Mouse (Mus musculus) adrenal gland (tissue): ENCODE measurements around the gene Gm4952.

ENCODE experiments used
- intact Hi-C: fragments of 180-260 bp; cut with DNase I; formaldehyde crosslinking; loops from one replicate; pipeline ENCODE4 v1.15.1; 2025
- long read RNA-seq, 2 experiments: library from polyadenylated mRNA; unstranded; transcript quantifications; one replicate each; pipeline ENCODE4 v2.0.0; 2020; ENCODE audit warnings: borderline replicate concordance in 1 of 2; ENCODE audit not compliant: insufficient replicate concordance in 1 of 2

Gm4952 gene
- long read RNA-seq, experiment 1, result 0 reads
- long read RNA-seq, experiment 2, result 0 reads

DNA sequence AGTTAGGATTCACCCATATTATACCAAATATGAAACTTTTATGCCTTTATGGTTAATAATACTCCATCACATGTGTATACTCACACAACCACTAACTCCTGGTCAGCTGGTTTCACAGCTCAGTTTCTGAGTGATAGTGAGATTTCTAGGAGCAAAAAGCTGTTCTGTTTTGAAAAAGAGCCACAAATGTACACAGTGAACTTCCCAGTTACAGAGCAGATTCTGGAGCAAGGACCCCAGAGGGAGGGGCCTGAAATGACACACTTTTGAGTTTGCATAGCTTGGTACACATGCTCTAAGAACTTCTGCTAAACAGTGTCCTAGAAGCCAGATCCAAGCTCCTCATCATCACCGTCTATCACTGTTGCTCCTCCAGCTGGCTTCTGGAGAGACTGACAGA lies at the start of gene Gm4952:
Gm4952 (plus strand) TSS at position 301 of the 400 bp plus-strand sequence.
- intact Hi-C loops, result loop anchor here (5.0 to 10.0 kb wide), 2 partner anchors 203 to 465 kb away; no protein-coding TSS in a partner anchor

DNA sequence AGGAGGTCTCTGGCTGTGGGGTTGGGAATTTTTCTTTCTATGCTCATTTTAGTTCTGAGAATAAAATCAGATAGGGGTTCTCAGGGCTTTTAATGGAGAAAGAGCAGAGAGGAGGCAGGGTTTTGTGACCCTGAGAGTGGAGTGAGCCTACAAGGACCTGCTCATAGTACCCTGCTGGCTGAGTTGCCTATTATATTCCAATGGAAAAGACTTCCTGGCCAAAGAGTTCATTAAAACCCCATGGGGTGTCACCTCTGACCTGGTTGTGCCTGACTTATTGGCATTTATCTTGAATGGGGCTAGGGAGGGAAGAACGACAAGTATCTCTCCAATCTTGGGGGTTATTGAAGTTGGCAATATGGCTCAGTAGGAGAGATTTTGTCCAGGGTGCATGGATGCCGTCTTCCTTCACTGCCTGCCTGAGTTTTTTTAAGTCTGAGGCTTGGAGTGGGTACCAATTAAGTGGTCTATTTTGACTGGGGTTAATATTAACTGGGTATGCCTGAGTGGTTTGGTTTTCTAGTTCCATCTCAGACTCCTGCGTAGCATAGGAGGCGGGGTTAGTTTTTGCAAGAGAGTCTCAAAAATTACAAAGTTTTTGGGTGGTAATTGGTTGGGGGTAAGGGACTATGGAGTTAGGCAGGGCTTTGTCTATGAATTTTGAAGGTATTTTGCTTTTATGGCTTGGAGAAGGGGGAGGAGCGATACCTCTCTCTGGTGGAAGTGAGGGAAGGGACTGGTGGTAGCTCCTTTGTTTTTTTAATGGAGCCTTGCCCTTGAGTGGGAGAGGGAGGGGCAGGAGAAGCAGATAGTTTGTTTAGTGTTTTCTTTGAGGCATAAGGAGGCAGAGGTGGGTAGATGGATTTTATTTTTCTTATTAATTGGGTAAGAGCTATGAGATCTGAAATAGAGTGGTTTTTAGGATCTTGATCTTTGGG lies 49.5 kb upstream of the Gm4952 start:
- intact Hi-C loops, result no loop called here

DNA sequence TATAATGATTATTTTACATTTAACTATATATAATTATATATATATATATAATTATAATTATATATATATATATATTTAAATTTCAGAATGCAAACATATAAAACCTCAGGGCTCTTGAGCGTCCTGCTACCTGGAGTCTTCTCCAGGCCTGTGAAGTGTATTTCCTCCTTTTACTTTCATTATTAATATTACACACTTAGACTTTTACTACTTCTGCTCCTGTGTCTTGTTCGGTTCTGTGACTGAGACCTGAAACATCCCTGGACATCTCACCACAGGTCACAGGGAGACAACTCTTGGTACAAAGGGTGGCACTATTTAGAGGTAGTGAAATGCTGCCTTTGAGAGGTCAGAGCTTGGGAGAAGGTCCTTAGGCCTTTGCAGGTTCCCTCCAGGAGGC lies 43.5 kb upstream of the Gm4952 start:
- intact Hi-C loops, result no loop called here

DNA sequence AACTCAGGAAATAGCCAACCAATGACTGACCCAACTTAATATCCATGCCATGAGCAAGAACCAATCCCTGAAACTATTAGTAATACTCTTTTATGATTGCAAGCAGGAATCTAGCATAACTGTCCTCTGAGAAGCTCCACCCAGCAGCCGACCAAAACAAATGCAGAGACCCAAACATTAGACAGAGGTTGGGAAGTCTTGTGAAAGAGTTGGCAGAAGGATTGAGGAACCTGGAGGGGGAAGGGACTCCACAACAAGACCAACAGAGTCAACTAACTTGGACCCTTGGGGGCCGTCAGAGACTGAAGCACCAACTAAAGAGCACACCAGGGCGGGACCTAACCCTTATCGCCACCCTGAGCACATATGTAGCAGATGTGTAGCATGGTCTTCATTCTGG lies 41.6 kb upstream of the Gm4952 start:
- intact Hi-C loops, result no loop called here

DNA sequence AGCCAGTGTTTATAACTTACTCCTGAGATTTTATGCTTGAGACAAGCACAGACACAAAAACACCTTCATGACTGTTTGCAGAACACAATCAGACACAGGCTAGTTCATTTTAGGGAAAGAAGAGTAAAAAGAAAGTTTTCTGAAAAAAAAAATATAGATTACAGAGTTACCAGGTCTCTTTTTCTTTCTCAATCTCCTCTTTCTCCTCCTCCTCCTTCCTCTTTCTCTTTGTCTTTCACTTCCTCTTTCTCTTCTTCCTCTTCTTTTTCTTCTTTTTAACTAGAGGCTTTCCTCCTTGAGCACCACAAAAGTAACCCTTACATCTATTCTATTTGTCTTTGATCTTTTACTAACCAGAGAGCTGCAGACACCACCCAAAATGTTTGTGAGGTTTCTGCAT lies 35.6 kb upstream of the Gm4952 start:
- intact Hi-C loops, result no loop called here

DNA sequence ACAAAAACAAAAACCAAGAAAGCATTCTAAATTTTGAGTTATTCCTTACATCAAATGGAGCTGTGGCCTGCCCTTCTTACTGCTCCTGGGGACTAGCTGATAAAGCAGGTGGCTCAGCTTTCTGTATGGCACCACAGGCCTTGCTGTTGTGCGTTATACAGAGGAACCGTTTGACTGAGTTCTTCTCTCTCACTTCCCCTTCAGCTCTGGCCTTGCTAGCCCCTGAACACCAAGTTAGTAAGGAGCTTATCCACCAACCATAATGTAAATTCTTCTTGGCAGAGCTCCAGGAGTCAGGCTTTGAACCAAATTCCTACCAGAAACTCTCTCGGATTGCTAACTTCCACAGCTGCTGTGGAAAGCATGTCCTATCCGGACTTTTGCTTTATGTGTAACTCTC lies 32.8 kb upstream of the Gm4952 start:
- intact Hi-C loops, result no loop called here

DNA sequence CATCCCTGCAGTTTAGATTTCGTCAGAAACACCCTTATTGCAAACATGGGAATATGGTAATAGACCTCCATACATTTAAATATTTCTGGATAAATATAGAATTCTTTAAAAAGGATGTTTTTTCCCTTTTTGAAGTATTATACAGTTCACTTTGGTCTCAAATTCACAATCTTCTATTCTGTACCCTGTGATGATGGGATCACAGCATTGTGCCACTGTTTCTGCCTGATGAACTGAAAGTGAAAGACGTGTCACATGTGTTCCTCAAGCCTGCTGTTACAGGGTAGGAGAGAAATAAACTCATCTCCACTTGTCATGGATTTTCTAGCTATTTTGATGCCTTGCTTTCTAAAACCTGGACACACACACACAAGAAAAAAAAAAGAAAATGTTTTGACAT lies 28.9 kb upstream of the Gm4952 start:
- intact Hi-C loops, result no loop called here

DNA sequence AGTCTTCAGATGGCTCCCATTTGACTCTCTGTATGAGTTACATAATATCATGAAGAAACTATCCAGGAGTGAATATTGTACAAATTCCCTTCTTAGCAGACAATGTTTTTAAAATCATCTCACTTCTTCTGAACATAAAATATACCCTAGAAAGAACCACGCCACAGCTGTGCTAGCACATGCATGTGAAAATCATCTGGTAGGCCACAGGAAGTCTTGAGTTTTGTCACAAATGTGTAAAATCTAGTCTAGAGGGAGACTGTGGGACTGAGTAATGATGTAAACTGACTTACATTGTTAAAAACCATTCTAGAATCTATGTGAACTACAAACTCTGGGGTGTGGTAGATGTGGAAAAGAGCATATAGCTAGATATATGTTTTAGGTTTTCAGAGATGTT lies 28.1 kb upstream of the Gm4952 start:
- intact Hi-C loops, result loop anchor here (2.0 kb wide), 1 partner anchor 15 kb away; no protein-coding TSS in a partner anchor

DNA sequence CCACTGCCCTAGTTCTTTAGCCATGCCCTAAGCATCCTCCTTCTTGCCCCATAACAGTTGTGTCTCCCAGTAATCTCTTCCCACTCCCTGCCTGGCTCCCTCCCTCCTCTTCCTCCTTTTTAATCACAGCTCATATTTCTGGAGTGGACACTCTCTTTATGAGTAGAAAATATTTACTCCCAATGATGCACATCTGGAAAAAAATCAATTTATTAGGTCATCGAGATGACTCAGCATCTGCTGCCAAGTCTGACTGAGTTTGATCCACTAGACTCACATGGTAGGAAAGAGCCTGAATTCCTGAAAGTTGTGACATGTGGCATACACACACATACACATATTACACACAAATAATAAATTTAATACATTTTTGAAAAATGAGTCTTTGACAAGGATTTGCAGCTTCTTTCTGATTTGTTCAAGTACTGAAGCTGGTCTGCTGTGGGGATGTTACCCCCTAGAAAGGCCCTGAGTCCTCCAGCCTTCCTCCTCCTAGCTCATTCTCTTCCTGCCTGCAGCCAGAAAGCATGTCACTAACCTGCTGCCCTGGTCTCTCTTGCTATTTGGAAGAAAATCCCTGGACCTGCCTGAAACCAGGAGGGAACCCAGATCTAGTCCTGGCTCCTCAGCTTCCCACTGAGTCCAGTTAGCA lies 27.0 kb upstream of the Gm4952 start:
- intact Hi-C loops, result loop anchor here (2.0 kb wide), 1 partner anchor 14 kb away; no protein-coding TSS in a partner anchor

DNA sequence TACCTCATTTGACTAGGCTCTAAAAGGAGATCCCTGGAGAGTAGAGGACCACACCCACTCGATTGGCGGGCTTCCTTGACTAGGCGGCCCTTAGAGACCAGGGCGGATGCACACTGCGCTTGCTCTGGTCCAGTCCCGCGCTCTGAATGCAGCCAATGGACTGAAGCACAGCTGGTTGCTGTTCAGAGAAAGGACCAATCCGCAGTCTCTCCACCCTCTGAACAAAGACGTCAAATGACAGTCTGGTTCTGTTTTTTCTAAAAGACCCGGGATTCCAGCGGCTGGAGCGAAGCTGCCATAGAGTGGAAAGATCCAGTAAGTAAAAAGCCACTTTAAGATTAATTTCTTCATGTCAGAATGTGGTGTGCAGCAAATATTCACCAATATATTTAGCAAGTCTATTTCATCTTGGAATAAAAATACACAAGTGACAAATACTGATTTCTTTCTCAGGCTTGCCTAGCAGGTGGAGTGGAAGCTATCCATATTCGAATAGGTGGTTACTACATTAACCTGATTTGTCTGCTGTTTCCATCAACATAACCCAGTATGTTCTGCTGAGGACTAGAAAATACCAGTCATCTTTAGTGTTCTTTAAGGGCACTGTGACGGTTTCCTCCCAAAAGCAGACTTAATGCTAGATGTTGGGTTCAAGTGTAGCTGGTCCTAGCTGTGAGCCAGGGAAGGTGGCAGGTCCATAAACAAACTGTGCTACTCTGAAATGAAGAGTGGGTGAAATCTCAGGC lies 26.3 kb upstream of the Gm4952 start:
- intact Hi-C loops, result loop anchor here (2.0 kb wide), 1 partner anchor 13 kb away; no protein-coding TSS in a partner anchor

DNA sequence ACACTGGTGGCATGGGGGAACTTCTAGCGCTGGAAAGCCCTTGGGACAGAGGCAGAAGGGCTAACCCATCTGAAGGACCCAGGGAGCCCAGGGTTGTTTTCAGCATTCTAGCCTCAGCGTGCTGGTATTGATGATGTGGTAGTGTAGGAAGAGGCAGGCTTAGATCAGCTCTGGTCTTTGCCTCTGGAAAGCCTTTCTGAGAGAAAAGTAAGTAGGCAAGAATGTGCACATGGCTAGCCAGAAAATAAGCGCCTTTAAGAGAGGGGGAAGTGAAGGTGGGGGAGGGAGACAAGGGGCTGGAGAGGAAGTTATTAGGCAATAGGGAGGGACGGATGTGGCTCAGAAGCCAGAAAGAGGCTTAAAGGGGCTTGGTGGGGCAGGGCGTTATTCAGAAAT lies 25.8 kb upstream of the Gm4952 start:
- intact Hi-C loops, result no loop called here

DNA sequence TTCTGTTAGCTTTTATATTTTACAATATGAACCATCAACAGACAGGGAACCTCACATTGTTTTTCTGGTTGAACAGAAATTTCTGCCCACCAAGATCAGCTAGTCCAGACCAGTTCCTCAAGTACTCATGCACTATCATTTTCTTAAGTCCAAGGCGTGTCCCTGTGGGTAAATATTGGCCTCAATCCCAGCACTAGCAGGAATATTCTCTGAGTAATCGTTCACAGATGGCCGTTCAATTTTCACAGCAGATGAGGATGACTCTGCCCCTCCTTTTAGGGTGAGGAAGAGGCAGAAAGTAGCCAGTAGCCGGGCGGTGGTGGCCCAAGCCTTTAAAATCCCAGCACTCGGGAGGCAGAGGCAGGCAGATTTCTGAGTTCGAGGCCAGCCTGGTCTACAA lies 24.7 kb upstream of the Gm4952 start:
- intact Hi-C loops, result no loop called here

DNA sequence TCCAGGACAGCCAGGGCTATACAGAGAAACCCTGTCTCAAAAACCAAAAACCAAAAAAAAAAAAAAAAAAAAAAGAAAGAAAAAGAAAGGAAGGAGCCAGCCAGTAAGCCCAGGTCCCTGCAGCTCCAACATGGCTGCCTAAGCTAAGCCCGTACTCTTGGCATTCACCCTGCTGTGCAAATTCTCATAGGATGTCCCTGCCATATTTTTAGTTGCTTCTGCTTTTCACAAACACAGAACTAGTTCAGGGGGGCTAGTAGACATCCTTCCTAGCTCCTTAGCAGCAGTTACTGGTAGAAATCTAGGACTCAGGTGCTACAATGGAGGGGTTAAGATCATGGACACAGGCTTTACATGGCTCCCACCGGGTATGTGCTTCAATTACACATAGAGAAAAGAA lies 24.3 kb upstream of the Gm4952 start:
- intact Hi-C loops, result no loop called here

DNA sequence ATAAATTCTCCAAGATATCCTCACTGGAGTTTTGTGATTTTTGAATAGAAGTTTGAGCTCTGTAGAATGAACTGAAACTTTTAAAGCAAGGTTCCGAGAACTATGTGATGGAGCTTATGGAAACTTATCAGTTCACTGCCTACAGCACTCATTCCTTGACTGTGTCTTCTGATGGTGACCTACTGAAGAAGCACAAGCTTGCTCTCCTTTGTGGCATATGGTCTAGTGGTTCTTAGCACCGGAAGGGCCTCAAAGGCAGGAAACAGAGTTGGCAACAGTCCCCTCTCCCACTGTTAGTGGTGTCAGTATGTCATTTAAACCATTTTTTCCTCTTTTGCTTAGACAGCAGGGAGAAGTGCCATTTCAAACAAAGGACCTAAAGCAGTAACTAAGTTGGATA lies 23.1 kb upstream of the Gm4952 start:
- intact Hi-C loops, result no loop called here

DNA sequence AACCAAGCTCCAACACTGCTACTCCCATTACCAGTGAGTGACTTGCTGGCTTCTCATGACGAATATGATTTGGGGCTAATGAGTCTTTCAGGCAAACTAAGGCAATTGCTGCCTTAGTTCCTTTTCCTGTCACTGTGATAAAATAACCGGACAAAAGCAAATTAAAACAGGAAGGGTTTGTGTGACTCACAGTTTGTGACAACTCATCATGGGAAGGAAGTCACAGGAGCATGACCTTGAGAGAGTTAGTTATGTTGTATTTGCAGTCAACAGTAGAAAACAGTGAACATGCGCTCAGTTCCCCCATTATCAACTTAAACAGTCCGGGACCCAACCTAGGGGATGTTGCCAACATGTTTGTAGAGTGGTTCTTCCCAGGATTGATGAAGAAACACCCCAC lies 14.5 kb upstream of the Gm4952 start:
- intact Hi-C loops, result no loop called here

DNA sequence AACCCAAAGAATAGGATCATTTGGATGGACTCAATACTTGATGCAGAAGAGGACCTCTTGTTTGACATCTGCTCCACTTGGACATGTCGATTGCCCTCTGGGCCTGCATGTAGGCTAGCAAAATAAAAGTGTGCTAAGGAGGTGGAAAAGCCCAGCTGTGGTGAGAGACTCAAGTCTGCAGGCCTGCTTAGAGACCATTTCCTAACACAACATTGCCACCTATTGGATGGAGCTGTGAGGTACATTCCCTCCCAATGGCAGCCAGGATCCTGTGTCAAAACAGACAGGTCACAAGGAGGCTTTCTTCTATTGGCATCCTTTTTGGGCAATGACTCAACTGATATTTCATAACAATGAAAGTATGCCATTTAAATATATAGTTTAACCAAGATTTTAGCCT lies 7.9 kb upstream of the Gm4952 start:
- intact Hi-C loops, result loop anchor here (1.0 to 10.0 kb wide), 3 partner anchors 74 to 457 kb away; no protein-coding TSS in a partner anchor

DNA sequence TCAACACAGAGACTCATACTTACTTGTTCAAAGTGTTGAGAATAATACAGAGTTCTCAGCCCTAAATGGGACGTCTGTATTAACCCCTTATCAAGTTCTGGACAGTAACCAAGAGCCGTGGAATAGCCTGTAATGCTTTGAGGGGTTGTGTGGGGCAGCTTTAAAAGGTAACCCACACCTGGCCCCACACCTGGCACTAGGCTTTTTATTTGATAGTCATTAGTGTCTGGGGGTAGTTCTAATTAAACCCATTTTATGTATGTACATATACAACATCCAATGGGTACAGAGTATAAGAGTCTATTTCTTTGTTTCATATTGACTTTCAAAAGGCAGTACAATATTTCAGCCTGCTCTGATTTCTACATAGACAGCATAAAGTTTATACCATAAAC lies 4.6 kb upstream of the Gm4952 start:
- intact Hi-C loops, result loop anchor here (5.0 to 10.0 kb wide), 2 partner anchors 207 to 460 kb away; no protein-coding TSS in a partner anchor

DNA sequence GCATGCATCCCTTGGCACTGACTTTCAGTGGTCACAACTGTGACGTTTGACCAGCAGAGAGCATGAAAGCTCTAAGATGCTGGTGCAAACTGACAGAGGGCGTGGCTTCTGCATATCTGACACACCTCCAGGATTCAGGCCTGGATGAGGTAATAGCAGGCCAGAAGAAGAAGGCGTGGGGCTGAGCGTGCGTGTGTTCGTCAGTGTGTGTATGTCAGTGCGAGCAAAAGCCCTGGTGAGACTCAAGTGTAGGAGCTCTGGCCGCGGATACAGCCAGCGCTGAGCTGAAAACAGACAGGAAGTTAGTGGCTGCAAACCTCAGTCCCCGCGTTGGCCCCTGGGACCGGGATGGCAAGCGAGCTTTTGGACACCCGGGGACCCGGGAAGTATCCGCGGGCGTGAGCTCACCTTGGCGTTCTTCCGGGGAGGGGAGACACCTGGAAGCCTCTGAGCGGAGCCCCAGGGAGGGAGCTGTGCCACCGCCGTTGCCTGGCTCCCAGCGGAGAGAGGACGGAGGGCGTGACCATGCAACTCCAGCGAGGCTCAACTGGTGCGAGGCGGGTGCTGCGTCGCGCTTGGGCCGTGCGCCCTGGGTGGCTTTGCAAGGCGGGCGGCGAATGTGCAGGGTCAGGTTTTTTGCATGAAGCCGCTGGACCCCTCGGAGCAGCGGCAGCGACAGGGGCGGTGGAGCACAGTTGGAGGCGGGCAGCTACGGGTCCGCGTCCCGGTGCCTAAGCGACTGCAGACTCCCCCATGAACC lies 4.1 kb upstream of the Gm4952 start:
- intact Hi-C loops, result loop anchor here (5.0 to 10.0 kb wide), 2 partner anchors 207 to 461 kb away; no protein-coding TSS in a partner anchor

DNA sequence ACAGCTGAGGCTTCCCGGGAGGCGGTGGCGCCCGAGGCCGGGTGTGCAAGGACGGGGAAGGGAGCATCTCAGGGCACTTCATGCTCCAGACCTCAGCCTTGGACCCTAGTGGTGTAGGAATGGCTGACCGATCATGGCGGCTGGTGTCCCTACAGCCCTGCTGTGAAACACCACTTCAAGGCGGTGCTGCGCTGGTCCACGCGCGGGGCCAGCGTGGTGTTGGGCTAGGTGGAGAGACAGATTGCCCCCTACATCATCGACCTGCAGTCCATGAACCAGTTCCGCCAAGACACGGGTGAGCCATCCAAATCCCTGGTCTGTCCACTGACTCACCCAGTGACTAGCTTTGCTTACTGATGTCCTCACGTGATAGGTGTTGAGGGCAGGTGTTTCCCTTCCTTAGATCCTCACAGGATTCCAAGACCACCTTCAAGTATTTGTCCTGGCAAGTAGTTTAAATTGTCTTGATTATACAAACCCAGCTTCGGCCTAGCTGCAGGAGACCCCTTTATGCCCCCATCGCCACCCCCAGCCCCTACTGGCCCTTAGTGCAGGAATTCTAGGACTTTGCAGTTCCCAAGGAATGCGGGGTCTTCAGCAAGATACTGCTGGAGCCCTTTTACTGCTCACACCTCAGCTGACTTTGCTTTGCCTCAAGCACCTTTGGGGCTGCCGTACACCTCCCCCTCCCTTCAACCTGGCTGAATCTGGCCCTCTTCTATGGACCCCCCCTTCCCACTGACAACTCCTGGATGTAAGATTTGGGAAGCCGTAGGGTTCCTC lies 3.3 kb upstream of the Gm4952 start:
- intact Hi-C loops, result loop anchor here (5.0 to 10.0 kb wide), 2 partner anchors 206 to 462 kb away; no protein-coding TSS in a partner anchor

DNA sequence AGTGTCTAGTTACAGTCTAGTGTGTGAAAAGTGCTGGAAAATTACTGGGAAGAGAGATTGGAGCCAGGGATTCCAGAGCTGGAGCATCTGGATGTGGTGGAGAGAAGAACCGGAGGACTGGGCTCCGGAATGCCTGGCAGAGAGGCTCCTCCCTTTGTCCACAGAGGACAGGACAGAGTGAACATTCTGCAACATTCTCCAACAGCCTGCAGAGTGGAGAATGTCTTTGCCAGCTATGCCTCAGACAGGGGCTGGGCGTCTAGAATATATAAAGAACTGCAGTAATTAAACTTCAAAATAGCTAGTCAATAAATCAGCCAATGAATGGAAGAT lies 2.7 kb upstream of the Gm4952 start:
- intact Hi-C loops, result loop anchor here (5.0 to 10.0 kb wide), 2 partner anchors 205 to 462 kb away; no protein-coding TSS in a partner anchor
